Mouse (Mus musculus) ES-E14 (cell line): ENCODE measurements around the gene Ppp5c. TPM values are rescaled to one million over a fixed set of nuclear protein-coding genes. Genes with fewer than 3 reads are reported as not detected.

ENCODE experiments used
- DNase-seq: peaks from one replicate; pipeline ENCODE4 v3.0.0-alpha.2; 2013; ENCODE audit warnings: low read depth, low spot score
- H3K27ac ChIP-seq: 2 replicates; pipeline ENCODE4 v1.5.1; 2012; ENCODE audit warnings: low read depth, mild to moderate bottlenecking, low read length, moderate library complexity, mixed read lengths; ENCODE audit not compliant: poor library complexity, insufficient read depth, severe bottlenecking
- H3K36me3 ChIP-seq: 2 replicates; pipeline ENCODE4 v1.6.1; 2012; ENCODE audit warnings: mild to moderate bottlenecking, low read length, moderate library complexity, mixed read lengths; ENCODE audit not compliant: control insufficient read depth, poor library complexity, insufficient read depth, severe bottlenecking
- H3K4me1 ChIP-seq, 2 experiments: fragments of 150-350 bp in 1 of 2; sonication (generic) in 1 of 2; 2 replicates each; pipeline ENCODE4 v1.6.1; 2012; ENCODE audit warnings: low read length in 2 of 2, mild to moderate bottlenecking in 1 of 2, mixed read lengths in 1 of 2; ENCODE audit not compliant: control insufficient read depth in 2 of 2, insufficient read depth in 2 of 2, poor library complexity in 1 of 2
- H3K4me3 ChIP-seq, 2 experiments: fragments of 150-350 bp in 1 of 2; sonication (generic) in 1 of 2; 2 replicates each; pipeline ENCODE4 v1.5.1; 2012; ENCODE audit warnings: low read length in 2 of 2, low read depth in 1 of 2, mild to moderate bottlenecking in 1 of 2, mixed read lengths in 1 of 2; ENCODE audit not compliant: insufficient read depth in 1 of 2, poor library complexity in 1 of 2, severe bottlenecking in 1 of 2
- H3K9ac ChIP-seq: 2 replicates; pipeline ENCODE4 v1.6.1; 2012; ENCODE audit warnings: low read depth, mild to moderate bottlenecking, low read length, mixed read lengths; ENCODE audit not compliant: poor library complexity, insufficient read depth, severe bottlenecking
- H3K9me3 ChIP-seq: fragments of 150-350 bp; sonication (generic); 2 replicates; pipeline ENCODE4 v1.6.1; 2012; ENCODE audit warnings: low read depth, mild to moderate bottlenecking, low read length; ENCODE audit not compliant: control insufficient read depth, insufficient read depth
- CHD2 ChIP-seq: IDR thresholded peaks from 2 replicates; pipeline ENCODE4 v1.6.1; 2014; ENCODE audit warnings: mild to moderate bottlenecking, low read depth, low read length, inconsistent platforms
- HCFC1 ChIP-seq: IDR thresholded peaks from 2 replicates; pipeline ENCODE4 v1.6.1; 2012; ENCODE audit warnings: low read length, inconsistent platforms, borderline replicate concordance; ENCODE audit not compliant: insufficient read depth
- MAFK ChIP-seq: IDR thresholded peaks from 2 replicates; pipeline ENCODE4 v1.6.1; 2014; ENCODE audit warnings: mild to moderate bottlenecking, low read depth, low read length, inconsistent platforms; ENCODE audit not compliant: insufficient read depth
- ZC3H11A ChIP-seq: IDR thresholded peaks from 2 replicates; pipeline ENCODE4 v1.6.1; 2012; ENCODE audit warnings: low read depth, mild to moderate bottlenecking, inconsistent platforms, low read length, borderline replicate concordance
- ZNF384 ChIP-seq: IDR thresholded peaks from 2 replicates; pipeline ENCODE4 v1.6.1; 2012; ENCODE audit warnings: low read depth, low read length, inconsistent platforms
- in situ Hi-C, 2 experiments: fragments of 600-800 bp; cut with MboI; formaldehyde crosslinking; loops; one replicate each; pipeline ENCODE4 v1.15.1; 2025; ENCODE audit warnings: low sequenced_read_pairs in 2 of 2, inconsistent platforms in 1 of 2; ENCODE audit not compliant: unreplicated experiment in 2 of 2
- total RNA-seq: library from RNA; depleted of rRNA; stranded (reverse); fragments of 300-350 nt; gene quantifications from 2 replicates; pipeline ENCODE4 v1.2.3, GENCODE M21; 2012

Gene Ppp5c
- total RNA-seq, 1 experiment, result 112 TPM

DNA sequence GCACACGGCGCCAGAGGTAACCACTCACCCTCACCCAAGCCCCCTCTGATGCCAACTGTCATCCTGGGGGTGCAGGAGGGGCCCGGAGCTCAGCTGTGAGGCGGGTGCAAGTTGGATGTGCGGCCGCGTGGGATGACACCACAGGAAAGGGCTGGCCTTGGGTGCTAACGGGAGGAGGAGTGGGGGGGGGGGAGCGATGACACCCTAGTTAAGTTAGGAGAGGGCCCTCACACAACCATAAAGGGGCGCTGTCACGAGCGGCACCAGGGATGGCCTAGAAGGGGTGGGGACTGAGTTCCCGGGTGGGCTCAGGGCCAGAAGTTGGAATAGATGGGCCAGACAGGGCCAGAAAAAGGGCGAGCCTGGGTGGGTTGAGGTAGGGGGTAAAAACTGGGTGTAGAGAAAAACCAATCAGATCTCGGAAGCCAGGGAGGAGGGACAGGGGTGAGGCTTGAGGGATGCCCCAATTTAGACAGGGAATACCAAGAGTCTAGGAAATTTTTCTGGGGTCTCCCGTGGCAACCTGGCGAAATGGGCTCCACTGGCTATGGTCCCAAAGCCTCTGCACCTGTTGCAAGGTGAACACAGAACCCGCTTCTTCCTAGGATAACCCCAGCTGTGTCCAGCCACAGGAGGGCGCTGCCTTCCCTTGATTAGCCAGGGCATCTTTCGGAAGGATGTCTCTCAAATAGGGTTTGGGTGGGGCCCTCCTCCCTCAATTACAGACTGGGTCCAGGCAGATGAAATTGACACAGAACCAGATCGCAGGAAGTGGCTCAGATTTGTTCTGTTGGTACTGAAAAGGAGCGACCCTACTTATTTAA, 33.3 kb upstream of the Ppp5c start:
- Histone ChIP-seq H3K4me3 (no peak overlapping the region), H3K9ac (no peak overlapping the region), H3K9me3 (no peaks in the 10 kb centered on the region), H3K27ac (no peak overlapping the region), H3K4me1 (peaks cover 3 to 9% of the 10 kb centered on the region in 2 experiments; a peak in 3 of 4 replicates), H3K36me3 (no peaks in the 10 kb centered on the region)
- TF ChIP-seq HCFC1 (no peak), ZNF384 (no peak), CHD2 (no peak), ZC3H11A (no peak), MAFK (no peak)
- no peak for DNase-seq
- in situ Hi-C loops, result no loop called here

DNA sequence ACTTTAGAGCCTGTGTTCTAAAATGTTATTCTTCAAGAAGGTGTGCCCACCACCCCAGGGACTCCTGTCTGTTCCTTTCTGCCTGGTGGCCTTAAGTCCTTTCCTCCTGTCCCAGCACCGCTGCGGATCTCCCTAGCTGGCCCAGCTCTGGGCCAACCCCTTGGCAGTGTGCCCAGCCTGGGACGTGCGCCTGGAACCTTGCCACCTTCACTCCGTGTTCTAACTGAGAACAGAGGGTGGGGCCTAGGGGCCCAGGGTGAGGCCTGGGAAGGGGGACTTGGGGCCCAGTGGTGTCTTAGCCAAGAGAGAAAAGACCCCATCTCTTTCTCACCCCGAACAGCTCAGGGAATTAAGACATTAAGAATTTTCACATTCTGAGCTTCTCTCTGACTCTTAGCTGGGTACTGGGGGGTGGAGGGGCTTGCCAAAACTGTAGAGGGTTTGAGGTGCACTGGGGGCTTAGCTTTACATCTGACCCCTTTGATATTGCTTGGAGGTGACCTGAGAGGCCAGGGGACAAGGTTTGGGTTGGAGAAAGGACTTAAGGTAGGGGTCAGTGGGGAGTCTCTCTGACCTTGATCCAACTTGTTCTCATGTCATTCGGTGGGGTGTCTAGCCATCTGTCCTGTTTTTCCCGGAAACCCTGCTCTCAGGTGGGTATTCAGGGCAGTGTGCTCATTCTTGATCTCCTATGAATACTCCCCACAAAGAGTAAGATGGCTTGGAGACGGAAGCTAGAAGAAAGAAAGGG, 32.5 kb upstream of the Ppp5c start:
- in situ Hi-C loops, result no loop called here
- Histone ChIP-seq H3K4me3 (no peak overlapping the region), H3K9ac (no peak overlapping the region), H3K27ac (no peak overlapping the region), H3K4me1 (peaks cover 3 to 9% of the 10 kb centered on the region in 2 experiments; a peak in 3 of 4 replicates), H3K9me3 (no peaks in the 10 kb centered on the region), H3K36me3 (no peaks in the 10 kb centered on the region)
- DNase-seq, result no peak
- TF ChIP-seq ZC3H11A, result no peak
- no peak for TF ChIP-seq MAFK
- TF ChIP-seq CHD2, result no peak
- no peak for TF ChIP-seq ZNF384
- no peak for TF ChIP-seq HCFC1

DNA sequence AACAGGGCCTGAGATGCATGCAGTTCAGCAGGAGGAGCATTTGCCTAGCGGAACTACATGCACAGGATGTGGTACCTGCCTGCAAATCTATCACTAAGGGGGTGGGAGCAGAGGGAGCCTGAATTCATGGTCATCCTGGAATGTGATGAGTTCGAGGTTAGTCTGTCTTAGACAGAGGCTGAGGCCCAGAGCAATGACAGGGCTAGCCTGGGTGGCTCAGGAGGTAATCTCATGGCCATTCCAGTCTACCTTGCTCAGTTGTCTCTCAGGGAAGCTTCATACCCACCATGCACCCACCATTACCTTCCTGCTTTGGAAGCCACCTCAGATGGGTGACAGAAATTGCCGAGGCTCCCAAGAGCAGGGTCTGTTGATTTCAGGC, 31.7 kb upstream of the Ppp5c start:
- no peak for DNase-seq
- Histone ChIP-seq H3K4me3 (no peak overlapping the region), H3K27ac (no peak overlapping the region), H3K9me3 (no peaks in the 10 kb centered on the region), H3K9ac (no peak overlapping the region), H3K36me3 (no peaks in the 10 kb centered on the region), H3K4me1 (peaks cover 3 to 9% of the 10 kb centered on the region in 2 experiments; a peak in 3 of 4 replicates)
- TF ChIP-seq ZNF384 (no peak), MAFK (no peak), CHD2 (no peak)
- in situ Hi-C loops, result no loop called here

DNA sequence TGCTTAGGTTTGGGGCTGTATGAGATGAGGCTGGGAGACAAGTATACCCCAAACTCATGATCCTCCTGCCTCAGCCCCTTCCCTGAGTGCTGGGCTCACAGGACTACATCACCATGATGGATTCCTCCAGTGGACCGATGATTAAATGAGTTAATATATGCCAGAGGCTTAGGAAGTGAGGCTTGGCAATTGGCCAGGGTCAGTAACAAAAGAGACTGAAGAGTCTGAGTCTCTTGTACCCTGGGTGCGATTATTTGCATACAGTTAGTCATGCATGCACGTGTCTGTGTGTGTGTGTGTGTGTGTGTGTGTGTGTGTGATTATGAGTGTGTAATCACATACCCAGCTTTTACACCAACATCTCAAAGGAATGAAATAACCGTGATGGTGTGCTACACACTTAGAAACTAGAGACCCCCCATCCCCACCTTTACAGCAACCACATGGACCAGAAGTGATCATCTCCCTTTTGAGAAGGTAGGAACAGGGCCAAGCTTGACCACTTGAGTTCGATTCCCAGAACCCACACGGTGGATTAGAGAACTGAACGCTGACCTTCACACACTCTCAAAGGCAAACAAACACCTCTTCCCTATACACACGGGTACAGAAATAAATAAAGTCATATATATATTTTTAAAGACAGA, 31.2 kb upstream of the Ppp5c start:
- no peak for TF ChIP-seq ZC3H11A
- TF ChIP-seq MAFK, result no peak
- no peak for TF ChIP-seq HCFC1
- no peak for TF ChIP-seq CHD2
- TF ChIP-seq ZNF384, result no peak
- in situ Hi-C loops, result no loop called here
- H3K9me3 ChIP-seq, result no peaks in the 10 kb centered on the region
- H3K27ac ChIP-seq, result no peak overlapping the region
- no peak overlapping the region; a peak in 1 of 4 replicates for H3K4me3 ChIP-seq
- H3K4me1 ChIP-seq, result peaks cover 3 to 9% of the 10 kb centered on the region in 2 experiments; a peak in 3 of 4 replicates
- H3K36me3 ChIP-seq, result no peaks in the 10 kb centered on the region
- H3K9ac ChIP-seq, result peak overlapping the region; percentile 26; the same call in 1 of the 2 replicates
- DNase-seq, result no peak
